Mouse (Mus musculus): ENCODE measurements around the gene Mef2d.

DNA sequence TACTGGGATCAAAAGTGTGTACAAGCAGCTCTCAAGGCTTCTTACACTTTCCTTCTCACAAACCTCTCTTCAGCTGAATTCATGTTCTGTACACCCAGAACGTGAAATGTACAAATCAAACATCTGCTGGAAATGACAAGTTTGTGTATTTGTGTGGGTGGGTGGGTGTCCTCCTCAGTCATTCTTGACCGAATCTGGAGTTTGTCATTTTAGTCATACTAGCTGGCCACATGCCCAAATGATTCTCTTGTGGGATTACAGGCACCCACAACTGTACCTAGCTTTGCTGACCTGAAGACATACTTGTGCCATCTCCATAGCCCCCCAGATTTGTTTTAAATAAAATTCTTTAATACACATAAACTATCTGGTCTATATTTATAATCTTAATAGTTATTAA, 32.7 kb downstream of the Mef2d start:
- TF ChIP-seq CTCF (IDR thresholded peaks at IDR 0.05; ENCODE audit: low read depth) (no peak), EP300 (IDR thresholded peaks at IDR 0.05; ENCODE audit: low read depth) (no peak)

All from liver, embryonic 14.5 days (tissue).